Mouse (Mus musculus): ENCODE data around the gene Lad1. TPM values are rescaled to one million over a fixed set of nuclear protein-coding genes. Genes with fewer than 3 reads are reported as not detected.

The Lad1 gene
- polyA plus RNA-seq, 1 experiment from 2014 or later, result 0.75 TPM

GRCm38 (mm10) chr1:135853200-135853599 is 34.8 kb downstream of the Lad1 start:
- H3K36me3 ChIP-seq, result no peaks in the 10 kb centered on the region
- H3K4me3 ChIP-seq, result no peak overlapping the region
- no peaks in the 10 kb centered on the region for H3K9me3 ChIP-seq
- no peak overlapping the region for H3K27ac ChIP-seq
- WGBS, result 88% methylated on average over 4 of the region's 4 CpGs
- no peak for ATAC-seq (ENCODE audit: low FRiP score, low read depth)
- peaks cover 21% of the 10 kb centered on the region for H3K4me1 ChIP-seq
- H3K4me2 ChIP-seq (replicated peaks), result no peak overlapping the region
- no peak overlapping the region for H3K9ac ChIP-seq
- H3K27me3 ChIP-seq (replicated peaks), result no peaks in the 10 kb centered on the region

DNA sequence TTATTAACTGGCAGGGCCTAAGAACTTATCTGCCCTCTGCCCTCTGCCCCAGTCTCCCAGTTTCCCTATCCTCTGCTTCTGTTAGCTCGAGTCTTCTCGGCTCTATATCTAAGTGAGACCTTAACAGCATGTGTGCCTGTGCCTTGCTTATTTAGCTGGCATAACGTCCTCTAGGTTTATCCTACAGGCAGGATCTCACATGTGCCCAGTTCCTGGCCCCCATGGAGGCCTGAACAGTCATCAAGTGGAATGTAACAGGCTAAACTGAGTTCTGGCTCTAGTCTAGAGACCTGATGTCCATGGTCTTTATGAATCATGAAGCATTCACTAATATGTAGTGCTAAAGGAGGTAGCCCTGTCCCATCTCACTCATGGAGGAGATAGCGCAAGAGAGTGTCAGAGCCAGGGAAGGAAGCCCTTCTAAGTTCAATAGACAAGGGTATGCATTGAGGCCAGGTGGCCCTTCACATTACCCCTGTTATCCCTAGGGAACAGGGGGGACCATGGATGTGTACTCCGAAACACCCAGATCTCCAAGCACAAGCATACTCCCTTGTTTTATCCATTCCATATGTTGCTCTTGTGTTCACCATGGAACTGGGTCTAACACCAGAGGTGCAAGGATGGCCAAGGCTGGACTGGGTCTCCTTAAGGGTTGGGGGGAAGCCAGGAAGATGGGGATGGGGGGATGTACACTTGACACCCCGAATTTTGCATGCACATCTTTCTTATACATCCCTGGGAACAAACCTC is 36.4 kb downstream of the Lad1 start:
- H3K4me3 ChIP-seq, result no peak overlapping the region
- H3K4me1 ChIP-seq, result peaks cover 21% of the 10 kb centered on the region
- no peak overlapping the region for H3K27ac ChIP-seq
- H3K9me3 ChIP-seq, result no peaks in the 10 kb centered on the region
- ATAC-seq (ENCODE audit: low FRiP score, low read depth), result no peak
- H3K9ac ChIP-seq, result no peak overlapping the region
- no peaks in the 10 kb centered on the region for H3K27me3 ChIP-seq (replicated peaks)
- WGBS, result 84% methylated on average over 6 of the region's 6 CpGs
- no peaks in the 10 kb centered on the region for H3K36me3 ChIP-seq
- no peak overlapping the region for H3K4me2 ChIP-seq (replicated peaks)

- Histone ChIP-seq H3K27ac (no peak overlapping the region), H3K4me1 (peaks cover 21% of the 10 kb centered on the region), H3K9ac (no peak overlapping the region), H3K4me2 (replicated peaks) (no peak overlapping the region), H3K27me3 (replicated peaks) (no peaks in the 10 kb centered on the region), H3K4me3 (no peak overlapping the region), H3K36me3 (no peaks in the 10 kb centered on the region), H3K9me3 (no peaks in the 10 kb centered on the region)
- 94% methylated on average over 1 of the region's 1 CpGs for WGBS
- no peak for ATAC-seq (ENCODE audit: low FRiP score, low read depth)
Measured at GRCm38 (mm10) chr1:135855344-135855687, 36.9 kb downstream of the Lad1 start.

DNA sequence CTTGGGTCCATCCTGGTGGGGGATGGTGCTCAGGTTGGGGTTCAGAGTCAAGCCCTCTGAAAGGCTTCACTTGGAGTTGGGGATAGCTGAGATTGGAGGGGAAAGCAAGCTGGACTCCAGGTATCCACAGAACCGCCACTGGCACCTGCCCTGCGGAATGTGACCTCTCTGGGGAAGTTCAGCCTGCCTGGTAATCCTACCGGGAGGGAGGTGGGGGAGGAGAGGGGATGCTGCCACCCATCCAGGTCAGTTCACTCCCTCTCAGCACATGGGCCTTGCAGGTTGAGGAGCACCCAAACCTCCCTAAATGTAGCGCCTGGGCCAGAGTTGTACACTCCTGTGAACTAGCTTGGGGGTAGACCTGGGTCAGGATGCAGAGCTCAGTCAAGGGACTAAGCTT is 37.7 kb downstream of the Lad1 start:
- Histone ChIP-seq H3K4me3 (no peak overlapping the region), H3K27me3 (replicated peaks) (no peaks in the 10 kb centered on the region), H3K9me3 (no peaks in the 10 kb centered on the region), H3K4me2 (replicated peaks) (no peak overlapping the region), H3K27ac (no peak overlapping the region), H3K36me3 (no peaks in the 10 kb centered on the region), H3K4me1 (peaks cover 20% of the 10 kb centered on the region), H3K9ac (no peak overlapping the region)
- 78% methylated on average over 4 of the region's 4 CpGs for WGBS
- no peak for ATAC-seq (ENCODE audit: low FRiP score, low read depth)

DNA sequence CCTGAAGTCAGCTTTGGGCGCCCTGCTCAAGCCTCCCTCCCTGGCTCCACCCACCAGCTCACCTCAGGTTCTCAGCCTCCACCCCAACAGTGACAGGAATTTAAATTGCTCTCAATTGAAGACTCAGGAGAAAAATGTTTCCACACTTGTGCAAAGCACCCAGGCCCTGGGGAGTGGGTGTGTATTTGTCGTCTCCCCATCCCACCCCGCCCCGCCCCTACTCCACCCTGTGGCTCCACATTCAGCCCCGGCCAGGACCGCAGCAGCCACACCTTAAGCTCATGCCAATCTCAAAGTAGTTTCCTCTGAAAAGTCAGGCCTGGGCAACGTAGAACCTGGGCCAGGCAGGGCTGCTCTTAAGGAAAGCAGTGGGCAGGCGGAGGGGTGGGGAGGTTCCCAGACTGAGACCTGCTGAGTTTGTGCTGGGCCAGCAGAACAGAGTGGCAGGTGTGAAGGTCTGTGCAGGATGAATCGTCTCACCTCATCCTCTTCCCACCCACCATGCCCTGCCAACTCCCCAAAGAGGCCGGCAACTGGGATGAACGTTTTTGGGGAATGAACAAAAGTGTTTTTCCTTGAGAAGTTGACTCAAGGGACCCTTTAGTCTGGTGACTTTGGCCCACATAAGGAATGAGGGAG is 38.9 kb downstream of the Lad1 start:
- Histone ChIP-seq H3K4me2 (replicated peaks) (no peak overlapping the region), H3K27me3 (replicated peaks) (no peaks in the 10 kb centered on the region), H3K27ac (no peak overlapping the region), H3K4me1 (peaks cover 10% of the 10 kb centered on the region; the same call in 1 of the 2 replicates), H3K4me3 (no peak overlapping the region), H3K9me3 (no peaks in the 10 kb centered on the region), H3K9ac (no peak overlapping the region), H3K36me3 (no peaks in the 10 kb centered on the region)
- no peak for ATAC-seq (ENCODE audit: low FRiP score, low read depth)
- WGBS, result 57% methylated on average over 11 of the region's 11 CpGs

DNA sequence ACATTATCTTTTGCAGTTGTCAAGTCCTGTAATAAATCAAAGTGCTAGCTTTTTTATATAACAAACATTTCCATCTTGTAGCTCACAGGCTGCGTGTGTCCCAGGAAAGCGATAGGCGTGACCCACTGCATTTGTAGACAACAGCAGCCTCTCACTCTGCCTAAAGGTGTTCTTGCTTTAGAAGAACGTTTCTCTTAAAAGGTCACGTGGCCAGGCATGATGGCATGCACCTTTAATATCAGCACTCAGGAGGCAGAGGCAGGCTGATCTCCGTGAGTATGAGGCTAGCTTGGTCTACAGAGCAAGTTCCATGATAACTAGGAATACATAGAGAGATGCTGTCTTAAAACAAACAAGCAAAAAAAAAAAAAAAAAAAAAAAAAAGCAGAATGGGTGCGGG is 40.1 kb downstream of the Lad1 start:
- H3K4me2 ChIP-seq (replicated peaks), result no peak overlapping the region
- H3K9me3 ChIP-seq, result no peaks in the 10 kb centered on the region
- H3K27me3 ChIP-seq (replicated peaks), result no peaks in the 10 kb centered on the region
- no peak overlapping the region for H3K9ac ChIP-seq
- no peak overlapping the region for H3K27ac ChIP-seq
- WGBS, result 91% methylated on average over 7 of the region's 7 CpGs
- no peak for ATAC-seq (ENCODE audit: low FRiP score, low read depth)
- H3K36me3 ChIP-seq, result no peaks in the 10 kb centered on the region
- no peak overlapping the region for H3K4me3 ChIP-seq
- H3K4me1 ChIP-seq, result no peaks in the 10 kb centered on the region

- ATAC-seq (ENCODE audit: low FRiP score, low read depth), result no peak
- 81% methylated on average over 5 of the region's 5 CpGs for WGBS
- Histone ChIP-seq H3K27me3 (replicated peaks) (no peaks in the 10 kb centered on the region; the same call in 1 of the 2 replicates), H3K4me3 (no peak overlapping the region), H3K9me3 (no peaks in the 10 kb centered on the region), H3K9ac (no peak overlapping the region), H3K4me1 (no peaks in the 10 kb centered on the region), H3K36me3 (no peaks in the 10 kb centered on the region), H3K4me2 (replicated peaks) (no peak overlapping the region), H3K27ac (no peak overlapping the region)
Measured at GRCm38 (mm10) chr1:135861091-135861490, 42.7 kb downstream of the Lad1 start.

DNA sequence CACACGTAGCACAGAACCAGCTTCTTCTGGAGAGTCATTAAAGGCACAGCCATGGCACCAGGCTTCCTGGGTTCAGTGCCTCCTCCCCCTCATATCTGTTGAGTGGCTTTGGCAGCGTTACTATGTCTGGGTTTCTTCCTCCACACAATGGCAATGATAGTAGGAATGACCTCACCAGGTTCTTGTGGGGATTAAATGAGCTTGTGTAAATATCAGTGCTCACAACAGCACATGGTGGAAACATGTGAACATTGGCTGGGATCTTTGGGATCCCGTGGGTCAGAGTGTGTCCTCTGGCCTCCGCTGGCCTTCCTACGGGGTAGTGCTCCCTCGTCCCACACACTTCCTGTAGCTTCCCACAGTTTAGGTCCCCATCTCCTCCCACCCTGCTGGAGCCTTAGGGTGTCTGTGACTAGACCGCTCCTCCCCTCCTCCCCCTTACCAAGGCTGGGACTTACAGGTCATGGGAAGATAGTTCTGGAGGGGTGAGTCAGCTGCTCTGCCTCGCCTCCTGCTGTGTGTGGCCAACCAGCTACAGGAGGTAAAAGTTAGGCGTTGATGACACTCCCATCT is 43.7 kb downstream of the Lad1 start:
- WGBS, result 81% methylated on average over 9 of the region's 9 CpGs
- Histone ChIP-seq H3K9ac (no peak overlapping the region), H3K4me3 (no peak overlapping the region), H3K27ac (no peak overlapping the region), H3K9me3 (no peaks in the 10 kb centered on the region), H3K36me3 (no peaks in the 10 kb centered on the region), H3K27me3 (replicated peaks) (no peaks in the 10 kb centered on the region; the same call in 1 of the 2 replicates), H3K4me1 (no peaks in the 10 kb centered on the region), H3K4me2 (replicated peaks) (no peak overlapping the region)
- no peak for ATAC-seq (ENCODE audit: low FRiP score, low read depth)

DNA sequence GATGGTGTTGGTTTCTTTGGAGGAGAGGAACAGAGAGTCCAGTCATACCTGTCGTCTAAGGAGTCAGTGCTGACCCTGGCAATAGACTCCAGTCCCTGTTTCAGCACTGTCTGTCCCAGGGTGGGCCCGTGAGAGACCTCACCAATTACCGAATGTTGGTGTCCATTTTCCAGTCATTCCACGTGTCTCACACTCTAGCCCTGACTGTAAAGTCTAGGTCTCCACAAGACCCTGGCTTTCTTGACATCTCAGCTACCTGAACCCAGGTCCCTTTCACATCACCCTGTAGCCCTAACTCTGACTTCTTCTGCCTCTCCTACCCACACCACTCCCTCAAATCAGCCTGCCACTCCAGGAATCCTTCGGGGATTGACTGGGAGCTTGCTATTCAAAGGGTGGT is 44.2 kb downstream of the Lad1 start:
- WGBS, result 78% methylated on average over 5 of the region's 5 CpGs

GRCm38 (mm10) chr1:135863786-135864335 is 45.5 kb downstream of the Lad1 start:
- H3K9ac ChIP-seq, result no peak overlapping the region
- H3K27ac ChIP-seq, result no peak overlapping the region
- 85% methylated on average over 9 of the region's 9 CpGs for WGBS
- no peaks in the 10 kb centered on the region for H3K9me3 ChIP-seq
- ATAC-seq (ENCODE audit: low FRiP score, low read depth), result no peak
- no peaks in the 10 kb centered on the region for H3K4me1 ChIP-seq
- H3K4me3 ChIP-seq, result no peak overlapping the region
- no peaks in the 10 kb centered on the region for H3K36me3 ChIP-seq
- H3K4me2 ChIP-seq (replicated peaks), result no peak overlapping the region
- H3K27me3 ChIP-seq (replicated peaks), result no peaks in the 10 kb centered on the region; the same call in 1 of the 2 replicates

More for the DNA sequence above, 44.2 kb downstream of the Lad1 start:
- Histone ChIP-seq H3K27ac (no peak overlapping the region), H3K4me2 (replicated peaks) (no peak overlapping the region), H3K27me3 (replicated peaks) (no peaks in the 10 kb centered on the region; the same call in 1 of the 2 replicates), H3K4me1 (no peaks in the 10 kb centered on the region), H3K9ac (no peak overlapping the region), H3K4me3 (no peak overlapping the region), H3K36me3 (no peaks in the 10 kb centered on the region), H3K9me3 (no peaks in the 10 kb centered on the region)
- ATAC-seq (ENCODE audit: low FRiP score, low read depth), result no peak

- Histone ChIP-seq H3K27ac (no peak overlapping the region), H3K36me3 (no peaks in the 10 kb centered on the region), H3K27me3 (replicated peaks) (no peaks in the 10 kb centered on the region; the same call in 1 of the 2 replicates), H3K9me3 (no peaks in the 10 kb centered on the region), H3K4me2 (replicated peaks) (no peak overlapping the region), H3K9ac (no peak overlapping the region), H3K4me1 (no peaks in the 10 kb centered on the region), H3K4me3 (no peak overlapping the region)
- 86% methylated on average over 6 of the region's 6 CpGs for WGBS
- no peak for ATAC-seq (ENCODE audit: low FRiP score, low read depth)
Measured at GRCm38 (mm10) chr1:135864830-135865229, 46.4 kb downstream of the Lad1 start.

DNA sequence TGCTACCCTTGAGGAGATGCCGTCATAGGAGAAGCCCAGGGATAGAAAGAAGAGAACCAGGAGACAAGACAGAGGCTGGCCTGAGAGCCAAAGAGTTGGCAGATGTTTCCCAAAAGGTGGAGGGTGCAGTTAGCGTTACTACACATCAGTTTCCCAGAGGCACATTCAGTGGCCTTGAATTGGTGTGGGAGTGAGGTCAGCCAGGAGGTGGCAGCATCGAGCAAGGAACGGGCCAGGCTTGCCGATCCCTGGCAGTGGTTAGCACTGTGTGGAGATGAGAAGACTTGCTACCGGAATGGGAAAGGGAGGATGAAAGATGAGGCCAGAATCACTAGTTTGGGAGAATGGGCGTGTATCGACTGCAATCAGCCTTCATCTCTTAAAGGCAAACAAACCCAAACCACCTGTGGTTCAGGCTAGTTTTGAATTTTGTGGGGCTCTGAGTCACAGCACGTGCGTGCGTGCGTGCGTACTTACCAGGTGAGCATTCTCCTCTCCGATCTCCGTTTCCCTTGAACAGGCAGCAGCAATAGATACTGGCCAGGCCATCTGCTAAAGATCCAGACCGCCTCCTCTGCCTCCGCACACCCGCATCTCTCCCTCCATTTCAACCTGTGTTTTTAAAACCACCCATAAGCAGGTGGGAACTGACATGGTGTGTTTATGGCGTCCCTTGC is 47.3 kb downstream of the Lad1 start:
- no peaks in the 10 kb centered on the region for H3K4me1 ChIP-seq
- 53% methylated on average over 19 of the region's 19 CpGs for WGBS
- no peak overlapping the region for H3K27ac ChIP-seq
- H3K4me2 ChIP-seq (replicated peaks), result no peak overlapping the region
- no peaks in the 10 kb centered on the region; the same call in 1 of the 2 replicates for H3K27me3 ChIP-seq (replicated peaks)
- peak; percentile 80; the same call in 1 of the 2 replicates for ATAC-seq (ENCODE audit: low FRiP score, low read depth)
- H3K4me3 ChIP-seq, result no peak overlapping the region
- H3K9me3 ChIP-seq, result no peaks in the 10 kb centered on the region
- no peak overlapping the region for H3K9ac ChIP-seq
- no peaks in the 10 kb centered on the region for H3K36me3 ChIP-seq

Measured in neural tube, embryonic 12.5 days (tissue).